Comparison of ENCODE assay signal across 8 mouse cellular contexts in genomic region chr10:95322076-95323070, GRCm38 (mm10). TPM values are rescaled to one million over a fixed set of nuclear protein-coding genes. Genes with fewer than 3 reads are reported as not detected.
A peak's percentile ranks its signal among the peaks of the same experiment; 100 is the strongest.
DNase-seq lines count a peak whose midpoint lies in the region; ATAC-seq and TF ChIP-seq lines count a peak whose summit lies in the region.

No protein-coding gene starts in this region.

- no peak for ATAC-seq in forebrain, embryonic 13.5 days
- no peak for ATAC-seq in stomach, postnatal 0 days (ENCODE audit: low FRiP score, low TSS enrichment)

- peak overlapping the region; percentile 29; the same call in 1 of the 2 replicates for H3K27ac ChIP-seq in MEL (ENCODE audit: control insufficient read depth, low read depth, low read length)
- peak overlapping the region; percentile 94 for H3K27ac ChIP-seq in forebrain, embryonic 13.5 days
- H3K27ac ChIP-seq in stomach, postnatal 0 days (replicated peaks) = peak overlapping the region; percentile 56; the same call in 1 of the 2 replicates

- H3K79me2 ChIP-seq in MEL (ENCODE audit: control insufficient read depth, insufficient read depth, low read length, poor library complexity) = peaks cover 2% of the 10 kb centered on the region; the same call in 1 of the 2 replicates

- TF ChIP-seq RAD21 in MEL (IDR thresholded peaks at IDR 0.05; ENCODE audit: low read depth, low read length) = no peak

- TF ChIP-seq POLR2A in MEL (IDR thresholded peaks at IDR 0.05; ENCODE audit: control insufficient read depth in 1 of 2, insufficient read depth in 1 of 2, low read depth in 1 of 2, low read length in 2 of 2, poor library complexity in 1 of 2) = no peak

- peak overlapping the region; percentile 38 to 67 for H3K4me3 ChIP-seq in MEL (ENCODE audit: control insufficient read depth in 1 of 2, insufficient read depth in 1 of 2, low read depth in 2 of 2, low read length in 2 of 2)
- H3K4me3 ChIP-seq in forebrain, embryonic 13.5 days = peak overlapping the region; percentile 61
- H3K4me3 ChIP-seq in megakaryocyte, embryonic 14.5 days (replicated peaks) = peak overlapping the region; percentile 80
- 0 out of 2 replicates have a peak overlapping the region, but pooled peaks have one; percentile 69 for H3K4me3 ChIP-seq in stomach, postnatal 0 days (ENCODE audit: low read depth, low read length)

- TF ChIP-seq CTCF in MEL (IDR thresholded peaks at IDR 0.05 in 2 of 3, conservative IDR thresholded peaks at IDR 0.05 in 1 of 3; ENCODE audit: control insufficient read depth in 1 of 3, insufficient read depth in 1 of 3, low read depth in 2 of 3, low read length in 3 of 3, poor library complexity in 1 of 3, severe bottlenecking in 1 of 3) = no peak
- no peak for TF ChIP-seq CTCF in stomach, postnatal 0 days (IDR thresholded peaks at IDR 0.05; ENCODE audit: low read depth)

- H3K9me3 ChIP-seq in MEL (replicated peaks; ENCODE audit: insufficient read depth, low read length) = no peaks in the 10 kb centered on the region
- H3K9me3 ChIP-seq in forebrain, embryonic 13.5 days (replicated peaks) = no peaks in the 10 kb centered on the region
- peaks cover 10% of the 10 kb centered on the region for H3K9me3 ChIP-seq in megakaryocyte, embryonic 14.5 days
- H3K9me3 ChIP-seq in stomach, postnatal 0 days (ENCODE audit: control insufficient read depth, low read length) = no peaks in the 10 kb centered on the region

- peak overlapping the region; percentile 58 for H3K9ac ChIP-seq in MEL (ENCODE audit: control insufficient read depth, low read depth, low read length, poor library complexity, severe bottlenecking)
- H3K9ac ChIP-seq in forebrain, embryonic 13.5 days = peak overlapping the region; percentile 40; the same call in 1 of the 2 replicates
- H3K9ac ChIP-seq in stomach, postnatal 0 days (ENCODE audit: low read length) = 0 out of 2 replicates have a peak overlapping the region, but pooled peaks have one; percentile 13

- TF ChIP-seq EP300 in MEL (IDR thresholded peaks at IDR 0.05; ENCODE audit: low read depth in 1 of 2, low read length in 2 of 2) = no peak
- no peak for TF ChIP-seq EP300 in stomach, postnatal 0 days (optimal IDR thresholded peaks at IDR 0.05)

- no peak for DNase-seq in MEL (ENCODE audit: low read depth, low spot score)
- peak; percentile 66 for DNase-seq in adrenal gland, postnatal 14 days
- DNase-seq in heart, postnatal 36 days = peak; percentile 75 to 79
- DNase-seq in layer of hippocampus, adult 9-11 months = peak; percentile 49
- peak; percentile 34 for DNase-seq in stomach, postnatal 0 days (ENCODE audit: low spot score)
- no peak for DNase-seq in yolk sac, embryonic 10.5 days (ENCODE audit: low spot score)

- peaks cover 0 to 13% of the 10 kb centered on the region in 2 experiments; a peak in 2 of 4 replicates for H3K36me3 ChIP-seq in MEL (ENCODE audit: control insufficient read depth in 1 of 2, insufficient read depth in 2 of 2, low read length in 2 of 2)
- H3K36me3 ChIP-seq in forebrain, embryonic 13.5 days (ENCODE audit: poor library complexity, severe bottlenecking) = no peaks in the 10 kb centered on the region
- peaks cover 18% of the 10 kb centered on the region for H3K36me3 ChIP-seq in megakaryocyte, embryonic 14.5 days (replicated peaks; ENCODE audit: low read length)
- H3K36me3 ChIP-seq in stomach, postnatal 0 days (ENCODE audit: control insufficient read depth, insufficient read depth, low read length) = no peaks in the 10 kb centered on the region

- intact Hi-C loops in heart, postnatal 36 days (cut with DNase I) = loop anchor here (1.0 to 5.0 kb wide), 6 partner anchors 60 to 332 kb away; no protein-coding TSS in a partner anchor

- peak overlapping the region; percentile 68 for H3K4me2 ChIP-seq in forebrain, embryonic 13.5 days
- peak overlapping the region; percentile 75 for H3K4me2 ChIP-seq in stomach, postnatal 0 days (replicated peaks; ENCODE audit: low read depth)

- H3K27me3 ChIP-seq in MEL (ENCODE audit: control insufficient read depth in 1 of 2, insufficient read depth in 2 of 2, low read length in 2 of 2) = no peaks in the 10 kb centered on the region
- H3K27me3 ChIP-seq in forebrain, embryonic 13.5 days = no peaks in the 10 kb centered on the region
- no peaks in the 10 kb centered on the region for H3K27me3 ChIP-seq in megakaryocyte, embryonic 14.5 days (replicated peaks)
- no peaks in the 10 kb centered on the region for H3K27me3 ChIP-seq in stomach, postnatal 0 days (ENCODE audit: control insufficient read depth, insufficient read depth, low read length)

- WGBS in forebrain, embryonic 13.5 days = 65% methylated on average over 20 of the region's 20 CpGs
- 50% methylated on average over 20 of the region's 20 CpGs for WGBS in stomach, postnatal 0 days

- peaks cover 2 to 19% of the 10 kb centered on the region in 2 experiments; a peak in 3 of 4 replicates for H3K4me1 ChIP-seq in MEL (ENCODE audit: control insufficient read depth in 1 of 2, insufficient read depth in 2 of 2, low read length in 2 of 2)
- peaks cover 16% of the 10 kb centered on the region for H3K4me1 ChIP-seq in forebrain, embryonic 13.5 days
- H3K4me1 ChIP-seq in megakaryocyte, embryonic 14.5 days = peaks cover 25% of the 10 kb centered on the region
- H3K4me1 ChIP-seq in stomach, postnatal 0 days (replicated peaks; ENCODE audit: control insufficient read depth, insufficient read depth) = peaks cover 5% of the 10 kb centered on the region

TF ChIP-seq in MEL, 35 proteins besides CTCF, POLR2A, EP300 and RAD21:
- no peak for TF ChIP-seq RCOR1 (IDR thresholded peaks at IDR 0.05; ENCODE audit: low read depth, low read length)
- no peak for TF ChIP-seq ETS1 (IDR thresholded peaks at IDR 0.05; ENCODE audit: low read depth, low read length)
- TF ChIP-seq GABPA (IDR thresholded peaks at IDR 0.05; ENCODE audit: low read depth, low read length) = no peak
- TF ChIP-seq MYC (IDR thresholded peaks at IDR 0.05; ENCODE audit: low read depth, low read length) = no peak
- TF ChIP-seq MAFK (IDR thresholded peaks at IDR 0.05; ENCODE audit: borderline replicate concordance, low read depth, low read length) = no peak
- TF ChIP-seq E2F4 (IDR thresholded peaks at IDR 0.05; ENCODE audit: borderline replicate concordance, low read depth, low read length) = no peak
- no peak for TF ChIP-seq SIN3A (IDR thresholded peaks at IDR 0.05; ENCODE audit: low read length)

RNA-seq across cellular contexts. Expression of gene Cradd, which starts 1.6 kb away (rescaled TPM):
- 1.9 and 2.5 TPM in 2 replicates for total RNA-seq in MEL (2012; rRNA removed)
- polyA plus RNA-seq in MEL (2012; ENCODE audit: insufficient read depth in 1 of 2, insufficient read length in 2 of 2, low read depth in 1 of 2, low replicate concordance in 2 of 2, missing spikeins in 1 of 2) = 1 to 10 TPM in 1 of 2 experiments, not detected in 1; 9.0 TPM
- 11.7 and 13.5 TPM in 2 replicates for total RNA-seq in adrenal gland, postnatal 14 days (2021)
- polyA plus RNA-seq in forebrain, embryonic 13.5 days (2015; fragmentation: Nextera tagmentation; extraction: Ambion mirVana) = 11.3 and 12.5 TPM in 2 replicates
- total RNA-seq in heart, postnatal 36 days (2021) = 10 to 100 TPM in 1 of 2 experiments, 1 to 10 TPM in 1; 8.8 to 12.5 TPM
- 18.0 and 47.9 TPM in 2 replicates for polyA plus RNA-seq in megakaryocyte, embryonic 14.5 days (2012; ENCODE audit: insufficient read depth, low replicate concordance)
- 9.8 and 12.5 TPM in 2 replicates for polyA plus RNA-seq in stomach, postnatal 0 days (2015; fragmentation: Nextera tagmentation; extraction: Ambion mirVana)

Comparison
In these comparisons a context has a peak if more than half of its experiments do, and no peak if none do; other contexts are left out.
1. DNase-seq: peak in adrenal gland, postnatal 14 days (single experiment), heart, postnatal 36 days (2 of 2), layer of hippocampus, adult 9-11 months (single experiment) and stomach, postnatal 0 days (single experiment); none in MEL (single experiment) and yolk sac, embryonic 10.5 days (single experiment).
2. H3K27ac ChIP-seq: peak in every context shown above with its lines; median percentile 94 in forebrain, embryonic 13.5 days; 56 in stomach, postnatal 0 days; 29 in MEL.
3. Peak in every context shown above with its lines, with median percentiles within 50 percentile points of each other: H3K4me3 ChIP-seq and H3K9ac ChIP-seq.